Mouse (Mus musculus) liver, adult (tissue): ENCODE measurements at regions not wholly inside any gene's neighbourhood (a gene's known extent, or its start where the extent isn't known, plus 50 kb on each side); places are given as distances from the start of the nearest gene placed in this dataset.

Experiments used
- GATA4 ChIP-seq: IDR thresholded peaks from 2 replicates; pipeline ENCODE4 v1.6.1; 2014; ENCODE audit warnings: mild to moderate bottlenecking, low read length; ENCODE audit not compliant: insufficient replicate concordance

GRCm38 (mm10) chr7:39804276-39804675 lies 286.7 kb downstream of the Zfp619 start:
- no peak for TF ChIP-seq GATA4

DNA sequence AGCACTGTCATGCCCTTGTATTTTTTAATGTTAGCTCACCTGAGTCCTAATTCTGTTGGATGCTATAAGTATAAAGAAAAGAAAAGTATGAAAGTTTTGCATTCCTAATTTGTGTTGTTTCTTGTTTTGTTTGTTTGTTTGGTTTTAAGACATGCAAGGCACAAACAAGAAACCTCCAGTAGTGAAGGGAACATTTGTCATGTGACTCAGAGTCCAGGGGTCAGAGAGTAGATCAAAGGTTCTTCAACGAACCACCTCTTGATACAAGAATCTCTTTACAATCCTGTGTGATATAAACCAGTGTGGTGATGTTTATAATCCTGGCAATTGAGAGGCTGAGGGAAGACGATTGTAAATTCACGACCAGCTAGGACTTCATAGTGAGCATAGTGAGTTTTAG lies 300.5 kb downstream of the Zfp619 start:
- TF ChIP-seq GATA4 = no peak

- no peak for TF ChIP-seq GATA4
These were observed 305.1 kb downstream of the Zfp619 start for GRCm38 (mm10) chr7:39822550-39823178.

DNA sequence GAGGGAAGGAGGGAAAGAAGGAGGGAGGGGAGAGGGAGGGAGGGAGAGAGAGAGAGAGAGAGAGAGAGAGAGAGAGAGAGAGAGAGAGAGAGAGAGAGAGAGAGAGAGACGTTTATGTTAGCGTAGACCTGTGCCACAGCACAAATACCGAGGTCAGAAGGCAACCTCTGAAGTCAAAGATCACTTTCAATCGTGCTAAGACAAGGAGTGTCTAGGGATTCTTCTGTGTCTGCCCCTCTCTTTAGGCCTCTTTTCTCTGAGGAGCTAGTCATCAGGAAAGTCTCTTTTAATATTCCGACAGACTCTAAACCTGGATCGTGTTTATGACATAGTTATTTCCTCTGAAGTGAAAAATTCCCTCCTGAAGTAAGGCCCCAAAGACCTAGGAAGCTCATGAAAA lies 310.8 kb downstream of the Zfp619 start:
- no peak for TF ChIP-seq GATA4

DNA sequence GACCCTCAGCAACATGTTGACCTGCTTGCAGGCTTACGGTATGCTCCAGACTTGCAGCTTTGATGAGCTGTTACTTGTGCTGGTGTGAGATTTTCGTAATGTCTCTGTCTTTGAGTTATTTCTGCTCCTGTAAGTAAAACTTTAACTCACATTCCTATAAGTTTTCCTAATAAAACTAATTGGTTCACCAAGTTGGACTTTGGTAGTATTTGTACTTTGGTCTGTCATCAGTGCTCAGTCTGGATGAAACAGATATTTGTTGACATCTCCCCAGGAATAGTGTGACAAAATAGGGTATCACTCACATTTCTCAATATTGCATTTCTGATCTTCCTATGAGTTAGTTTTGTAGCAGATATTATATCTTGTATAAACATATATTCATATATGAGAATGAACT lies 313.3 kb downstream of the Zfp619 start:
- no peak for TF ChIP-seq GATA4

- TF ChIP-seq GATA4 = peak; percentile 71
These were observed 324.4 kb downstream of the Zfp619 start for GRCm38 (mm10) chr7:39841988-39842387.

GRCm38 (mm10) chr7:39847914-39848782 lies 330.6 kb downstream of the Zfp619 start:
- TF ChIP-seq GATA4 = no peak

GRCm38 (mm10) chr7:39857301-39857700 lies 339.7 kb downstream of the Zfp619 start:
- TF ChIP-seq GATA4 = no peak

- TF ChIP-seq GATA4 = no peak
These were observed 345.3 kb downstream of the Zfp619 start for GRCm38 (mm10) chr7:39862835-39863234.

GRCm38 (mm10) chr7:39864130-39864529 lies 346.6 kb downstream of the Zfp619 start:
- TF ChIP-seq GATA4 = no peak

- TF ChIP-seq GATA4 = peak; percentile 45; the same call in 1 of the 2 replicates
These were observed 347.2 kb downstream of the Zfp619 start for GRCm38 (mm10) chr7:39864781-39865180.

DNA sequence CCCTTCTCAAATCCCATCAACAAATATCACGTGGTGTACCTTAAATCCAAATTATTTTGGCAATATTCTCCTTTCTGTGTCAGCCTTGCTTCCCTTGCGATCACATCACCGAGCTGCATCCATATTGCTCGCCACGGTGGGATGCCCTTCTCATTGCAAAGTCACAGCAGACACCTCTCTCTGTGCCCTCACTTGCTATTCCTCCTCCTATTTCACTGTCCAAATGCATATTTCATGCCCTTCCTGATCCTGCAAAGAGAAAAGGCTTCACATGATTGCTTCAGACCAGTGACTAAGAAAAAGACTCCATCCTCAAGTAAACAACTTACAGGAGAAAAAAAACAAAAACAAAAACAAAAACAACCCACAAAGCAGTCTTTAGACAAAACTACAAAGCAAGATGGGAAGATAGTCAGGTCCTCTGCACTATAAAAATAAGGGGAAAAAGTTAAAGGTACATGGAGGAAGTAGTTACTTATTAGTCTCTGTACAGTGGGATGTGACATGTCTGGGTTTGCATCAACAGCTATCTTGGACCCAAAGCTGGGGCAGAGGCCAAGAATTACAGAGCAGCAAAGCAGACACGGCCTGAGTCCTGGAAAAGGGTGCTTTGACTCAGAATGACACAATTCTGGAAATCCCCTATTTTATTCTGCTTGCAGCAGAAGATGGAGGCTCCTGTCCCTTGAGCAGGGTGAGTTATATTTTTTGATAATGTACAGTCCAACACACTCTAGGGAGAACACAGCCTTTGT lies 349.3 kb downstream of the Zfp619 start:
- TF ChIP-seq GATA4 = no peak

DNA sequence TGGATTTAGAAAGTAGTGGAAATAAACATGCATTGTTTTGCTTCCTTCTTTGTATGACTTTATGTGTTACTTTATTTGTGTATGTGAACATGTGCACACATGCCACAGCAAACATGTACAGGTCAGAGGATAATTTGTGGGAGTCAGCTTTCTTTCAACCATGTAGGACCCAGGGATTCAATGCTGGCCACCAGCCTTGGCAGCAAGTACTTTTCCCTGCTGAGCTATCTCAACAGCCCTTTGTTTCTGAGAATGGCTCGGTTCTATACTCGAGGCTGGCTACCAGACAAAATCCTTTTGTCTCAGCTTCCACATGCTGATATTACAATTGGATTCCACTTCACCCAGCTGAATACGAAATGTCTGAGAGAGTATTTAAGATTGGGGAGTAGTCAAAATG lies 349.9 kb downstream of the Zfp619 start:
- TF ChIP-seq GATA4 = no peak

DNA sequence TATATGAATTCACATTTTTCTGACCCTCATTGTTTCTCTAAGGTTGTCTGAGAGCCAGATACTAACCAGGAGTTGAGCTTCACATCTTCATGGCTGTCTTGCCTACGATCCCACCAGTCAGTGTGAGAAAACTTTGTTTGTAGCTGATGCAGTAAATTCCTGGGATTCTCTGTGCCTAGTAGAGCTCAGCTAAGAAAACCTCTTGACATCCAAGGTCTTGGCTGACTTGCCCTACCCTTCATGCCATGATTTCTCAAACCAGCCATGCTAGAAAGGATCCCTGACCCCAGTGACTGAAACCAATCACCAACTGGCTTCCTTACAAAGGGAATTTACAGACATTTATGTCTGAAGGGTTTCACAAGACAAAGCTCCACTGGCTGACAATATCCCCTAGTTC lies 364.5 kb downstream of the Zfp619 start:
- no peak for TF ChIP-seq GATA4

GRCm38 (mm10) chr7:39894208-39894896 lies 376.8 kb downstream of the Zfp619 start:
- no peak for TF ChIP-seq GATA4
